Mouse (Mus musculus) midbrain, embryonic 11.5 days (tissue): ENCODE data around the gene Sertad4. TPM values are rescaled to one million over a fixed set of nuclear protein-coding genes. Genes with fewer than 3 reads are reported as not detected.

Experiments
- ATAC-seq: fragments of 200-750 bp; cut with Nextera tagmentation; 2 replicates; pipeline ENCODE4 v1.8.0; 2017; ENCODE audit warnings: moderate TSS enrichment, moderate library complexity; ENCODE audit not compliant: low FRiP score
- DNase-seq: peaks from one replicate; pipeline ENCODE4 v3.0.0; 2015; ENCODE audit warnings: low spot score; ENCODE audit errors: missing footprints
- H3K27ac ChIP-seq: fragments of 300-500 bp; sonication (generic); 2 replicates; pipeline ENCODE4 v1.5.1; 2014; ENCODE audit warnings: low read depth, low read length
- H3K27me3 ChIP-seq: fragments of 300-500 bp; sonication (generic); 2 replicates; pipeline ENCODE4 v1.6.1; 2014; ENCODE audit warnings: mild to moderate bottlenecking, low read length, moderate library complexity, mixed read lengths; ENCODE audit not compliant: control insufficient read depth, insufficient read depth
- H3K36me3 ChIP-seq: fragments of 300-500 bp; sonication (generic); 2 replicates; pipeline ENCODE4 v1.6.1; 2014; ENCODE audit warnings: mild to moderate bottlenecking, low read length, moderate library complexity, mixed read lengths; ENCODE audit not compliant: control insufficient read depth, insufficient read depth
- H3K4me1 ChIP-seq: fragments of 300-500 bp; sonication (generic); 2 replicates; pipeline ENCODE4 v1.6.1; 2014; ENCODE audit warnings: low read length; ENCODE audit not compliant: control insufficient read depth, insufficient read depth
- H3K4me2 ChIP-seq: fragments of 300-500 bp; sonication (generic); 2 replicates; pipeline ENCODE4 v1.6.1; 2014; ENCODE audit warnings: mild to moderate bottlenecking, moderate library complexity
- H3K4me3 ChIP-seq: fragments of 300-500 bp; sonication (generic); 2 replicates; pipeline ENCODE4 v1.5.1; 2014; ENCODE audit warnings: low read depth, low read length
- H3K9ac ChIP-seq: fragments of 300-500 bp; sonication (generic); 2 replicates; pipeline ENCODE4 v1.6.1; 2014; ENCODE audit warnings: low read length
- H3K9me3 ChIP-seq: fragments of 300-500 bp; sonication (generic); 2 replicates; pipeline ENCODE4 v1.6.1; 2016; ENCODE audit warnings: low read length; ENCODE audit not compliant: control insufficient read depth
- WGBS: fragments of 180-500 bp; shearing (Covaris S2); extraction: QIAGEN DNeasy Blood & Tissue Kit; methylation state at CpG from one replicate; pipeline ENCODE4 v1.1.7; 2014; 5-methylcytosine and 5-hydroxymethylcytosine counted together
- polyA plus RNA-seq: library from polyadenylated mRNA; unstranded; fragments of >200 nt; fragmentation: Nextera tagmentation; extraction: Ambion mirVana; gene quantifications from 2 replicates; pipeline ENCODE4 v1.2.1, GENCODE M21; 2014

Gene Sertad4
- polyA plus RNA-seq, 1 experiment from 2014 or later, result 14.3 TPM

DNA sequence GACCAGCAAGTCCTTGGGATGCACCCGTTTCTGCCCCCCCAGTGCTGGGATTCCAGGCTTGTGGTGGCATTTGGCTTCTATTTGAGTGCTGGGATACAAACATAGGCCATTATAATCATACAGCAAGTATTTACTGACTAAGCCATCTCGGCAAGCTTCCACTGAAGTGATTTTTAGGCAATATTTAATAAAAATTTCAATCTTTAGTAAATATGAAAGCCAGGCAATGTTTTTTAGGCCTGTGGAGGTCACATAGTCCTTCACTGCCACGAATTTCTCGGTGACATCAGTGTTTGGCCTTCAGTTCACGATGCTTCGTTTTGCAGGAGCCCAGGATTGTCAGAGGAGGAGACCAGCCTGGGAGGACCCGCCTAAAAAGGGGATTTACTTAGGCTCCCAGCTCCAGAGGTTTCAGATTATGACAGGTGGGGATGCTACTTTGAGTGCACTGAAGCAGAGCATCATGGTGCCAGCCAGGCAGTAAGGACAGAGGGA lies 23.6 kb upstream of the Sertad4 start:
- DNase-seq (no peak), ATAC-seq (no peak)
- Histone ChIP-seq H3K27me3 (no peaks in the 10 kb centered on the region), H3K4me2 (no peak overlapping the region), H3K4me1 (no peaks in the 10 kb centered on the region), H3K27ac (no peak overlapping the region), H3K4me3 (no peak overlapping the region), H3K9ac (no peak overlapping the region), H3K9me3 (no peaks in the 10 kb centered on the region), H3K36me3 (no peaks in the 10 kb centered on the region)
- WGBS, result 84% methylated on average over 7 of the region's 7 CpGs

- Histone ChIP-seq H3K36me3 (no peaks in the 10 kb centered on the region), H3K4me1 (no peaks in the 10 kb centered on the region), H3K27ac (no peak overlapping the region), H3K4me2 (no peak overlapping the region), H3K27me3 (no peaks in the 10 kb centered on the region), H3K9ac (no peak overlapping the region), H3K4me3 (no peak overlapping the region), H3K9me3 (no peaks in the 10 kb centered on the region)
- ATAC-seq (no peak), DNase-seq (no peak)
- 75% methylated on average over 5 of the region's 5 CpGs for WGBS
These were observed 17.3 kb upstream of the Sertad4 start for GRCm38 (mm10) chr1:192872841-192873240.

GRCm38 (mm10) chr1:192869761-192870160 lies 14.2 kb upstream of the Sertad4 start:
- H3K4me3 ChIP-seq, result no peak overlapping the region
- H3K9me3 ChIP-seq, result no peaks in the 10 kb centered on the region
- WGBS, result 88% methylated on average over 1 of the region's 1 CpGs
- no peak for ATAC-seq
- H3K27me3 ChIP-seq, result no peaks in the 10 kb centered on the region
- no peak for DNase-seq
- no peaks in the 10 kb centered on the region for H3K36me3 ChIP-seq
- H3K27ac ChIP-seq, result no peak overlapping the region
- H3K9ac ChIP-seq, result no peak overlapping the region
- H3K4me1 ChIP-seq, result no peaks in the 10 kb centered on the region
- H3K4me2 ChIP-seq, result no peak overlapping the region

- Histone ChIP-seq H3K27me3 (no peaks in the 10 kb centered on the region), H3K4me3 (no peak overlapping the region), H3K4me2 (no peak overlapping the region), H3K4me1 (no peaks in the 10 kb centered on the region), H3K36me3 (no peaks in the 10 kb centered on the region), H3K9me3 (no peaks in the 10 kb centered on the region), H3K9ac (no peak overlapping the region), H3K27ac (no peak overlapping the region)
- DNase-seq (no peak), ATAC-seq (no peak)
- WGBS, result 85% methylated on average over 3 of the region's 3 CpGs
These were observed 8.9 kb upstream of the Sertad4 start for GRCm38 (mm10) chr1:192864440-192864839.

GRCm38 (mm10) chr1:192861305-192861960 lies 5.9 kb upstream of the Sertad4 start:
- WGBS, result 75% methylated on average over 5 of the region's 5 CpGs
- H3K36me3 ChIP-seq, result no peaks in the 10 kb centered on the region
- no peaks in the 10 kb centered on the region for H3K9me3 ChIP-seq
- peaks cover 3% of the 10 kb centered on the region; the same call in 1 of the 2 replicates for H3K27me3 ChIP-seq
- DNase-seq, result no peak
- no peak overlapping the region for H3K4me3 ChIP-seq
- no peak overlapping the region for H3K9ac ChIP-seq
- no peak overlapping the region for H3K27ac ChIP-seq
- H3K4me1 ChIP-seq, result no peaks in the 10 kb centered on the region
- H3K4me2 ChIP-seq, result no peak overlapping the region
- no peak for ATAC-seq

DNA sequence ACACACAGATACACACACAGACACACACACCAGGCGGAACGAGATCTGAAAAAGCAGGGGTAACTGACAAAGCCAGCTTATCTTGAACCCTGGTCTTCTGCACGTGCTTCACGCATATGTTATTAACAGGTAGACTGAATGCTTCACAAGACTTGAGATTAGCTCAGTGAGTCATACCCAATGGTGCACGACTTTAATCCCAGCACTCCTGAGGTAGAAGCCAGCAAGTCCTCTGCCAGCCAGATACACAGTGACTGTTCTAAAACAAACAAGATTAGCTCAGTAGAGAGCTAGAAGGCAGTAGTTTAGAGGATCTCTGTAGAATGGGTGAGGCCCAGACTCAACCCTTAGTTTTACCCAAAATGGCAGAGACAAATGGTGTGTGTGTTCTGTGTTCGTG lies 4.7 kb upstream of the Sertad4 start:
- Histone ChIP-seq H3K4me1 (0 out of 2 replicates have a peak, but pooled peaks cover 2% of the 10 kb centered on the region), H3K9ac (no peak overlapping the region), H3K36me3 (no peaks in the 10 kb centered on the region), H3K27ac (no peak overlapping the region), H3K9me3 (no peaks in the 10 kb centered on the region), H3K4me2 (no peak overlapping the region), H3K27me3 (peaks cover 8% of the 10 kb centered on the region; the same call in 1 of the 2 replicates), H3K4me3 (no peak overlapping the region)
- DNase-seq (no peak), ATAC-seq (no peak)
- 51% methylated on average over 6 of the region's 6 CpGs for WGBS

- no peak overlapping the region for H3K4me3 ChIP-seq
- DNase-seq (no peak), ATAC-seq (no peak)
- peaks cover 17% of the 10 kb centered on the region for H3K4me1 ChIP-seq
- H3K27ac ChIP-seq, result no peak overlapping the region
- no peak overlapping the region for H3K4me2 ChIP-seq
- no peaks in the 10 kb centered on the region for H3K9me3 ChIP-seq
- no peaks in the 10 kb centered on the region for H3K36me3 ChIP-seq
- H3K9ac ChIP-seq, result no peak overlapping the region
- 88% methylated on average over 5 of the region's 5 CpGs for WGBS
- peaks cover 29% of the 10 kb centered on the region for H3K27me3 ChIP-seq
These were observed 2.0 kb upstream of the Sertad4 start for GRCm38 (mm10) chr1:192857582-192857981.

DNA sequence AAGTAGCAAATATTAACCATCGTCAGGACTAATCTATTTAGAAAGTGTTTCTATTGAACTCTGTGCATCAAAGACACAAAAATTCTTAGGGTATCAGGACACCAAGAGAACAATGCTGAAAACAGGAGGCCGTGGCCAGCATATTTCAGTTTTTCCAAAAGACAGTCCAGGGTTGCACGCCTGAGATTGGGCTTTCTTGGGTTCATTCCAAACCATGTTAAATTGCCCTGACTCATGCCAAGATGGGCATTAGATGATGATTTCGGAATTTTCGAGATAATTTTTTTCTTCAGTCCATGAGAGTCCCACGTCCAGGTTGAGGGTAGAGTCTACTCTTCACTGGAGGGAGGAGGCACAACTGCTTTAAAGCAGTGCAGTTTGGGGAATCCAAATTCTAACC lies 1.4 kb upstream of the Sertad4 start:
- Histone ChIP-seq H3K9me3 (no peaks in the 10 kb centered on the region), H3K27ac (no peak overlapping the region), H3K27me3 (peaks cover 35% of the 10 kb centered on the region), H3K4me1 (peaks cover 21% of the 10 kb centered on the region), H3K4me2 (no peak overlapping the region), H3K9ac (no peak overlapping the region), H3K4me3 (no peak overlapping the region), H3K36me3 (no peaks in the 10 kb centered on the region)
- WGBS, result 72% methylated on average over 6 of the region's 6 CpGs
- DNase-seq (no peak), ATAC-seq (no peak)

DNA sequence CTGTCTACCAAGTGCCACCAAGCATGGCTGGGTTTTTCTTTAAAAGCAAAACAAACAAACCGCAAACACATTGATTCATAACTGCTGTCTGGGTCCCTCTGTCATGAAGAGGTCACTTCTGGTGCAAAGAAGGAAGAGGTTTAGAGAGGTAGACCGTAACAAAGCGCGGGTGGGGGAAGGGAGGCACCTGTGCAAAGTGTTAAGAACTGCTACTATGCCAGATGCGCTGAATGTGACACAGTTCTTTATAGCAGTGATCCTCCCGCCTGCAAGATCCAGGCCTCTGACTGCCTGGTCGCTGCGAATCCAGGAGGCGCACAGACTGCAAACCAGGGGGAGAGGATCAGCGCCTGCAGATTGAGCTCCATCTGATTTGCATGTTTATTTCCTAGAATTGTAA lies 855 bp upstream of the Sertad4 start:
- no peak overlapping the region for H3K27ac ChIP-seq
- H3K4me1 ChIP-seq, result peaks cover 26% of the 10 kb centered on the region
- 7% methylated on average over 10 of the region's 10 CpGs for WGBS
- no peaks in the 10 kb centered on the region for H3K9me3 ChIP-seq
- DNase-seq, result peak; percentile 94
- H3K4me3 ChIP-seq, result no peak overlapping the region
- no peak for ATAC-seq
- H3K9ac ChIP-seq, result no peak overlapping the region
- no peaks in the 10 kb centered on the region for H3K36me3 ChIP-seq
- no peak overlapping the region for H3K4me2 ChIP-seq
- H3K27me3 ChIP-seq, result peaks cover 37% of the 10 kb centered on the region
